Mouse (Mus musculus): ENCODE data around the gene Lrmp. TPM values are rescaled to one million over a fixed set of nuclear protein-coding genes. Genes with fewer than 3 reads are reported as not detected.

Lrmp gene
- polyA plus RNA-seq, 1 experiment from 2014 or later: 2.3 TPM

DNA sequence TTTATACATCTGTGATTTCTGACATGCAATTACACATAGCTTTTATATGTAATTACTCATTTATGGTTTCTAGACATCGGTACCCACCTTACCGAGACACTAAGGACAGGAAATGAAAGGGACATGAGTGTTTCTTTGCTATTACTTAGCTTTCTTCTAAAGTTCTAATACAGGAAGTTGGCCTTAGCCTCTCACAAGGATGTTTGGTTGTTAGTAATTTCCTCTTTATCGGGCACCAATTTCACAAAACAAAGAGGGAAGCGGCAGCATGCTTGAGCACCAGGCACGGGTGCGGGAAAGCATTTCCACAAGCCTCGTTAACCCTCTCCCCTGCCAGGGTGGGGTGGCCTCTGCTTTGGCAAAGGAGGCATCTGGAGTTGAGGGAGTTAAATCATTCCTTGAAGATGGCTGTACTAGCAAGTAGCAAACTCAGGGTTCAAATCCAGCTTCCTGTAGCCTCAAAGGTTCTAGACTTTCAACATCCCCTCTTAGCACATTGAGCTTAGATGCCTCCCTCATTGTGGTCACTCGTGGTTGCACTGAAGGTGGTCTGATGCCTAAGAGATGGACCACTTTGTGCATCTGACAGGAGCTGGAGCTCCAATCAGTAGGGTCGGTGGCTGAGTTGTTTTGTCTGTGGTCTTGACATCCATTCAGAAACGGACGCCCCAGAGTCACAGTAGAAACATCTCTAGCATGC, 24.5 kb downstream of the Lrmp start:
- no peak overlapping the region for H3K27ac ChIP-seq (ENCODE audit: poor library complexity, severe bottlenecking)

DNA sequence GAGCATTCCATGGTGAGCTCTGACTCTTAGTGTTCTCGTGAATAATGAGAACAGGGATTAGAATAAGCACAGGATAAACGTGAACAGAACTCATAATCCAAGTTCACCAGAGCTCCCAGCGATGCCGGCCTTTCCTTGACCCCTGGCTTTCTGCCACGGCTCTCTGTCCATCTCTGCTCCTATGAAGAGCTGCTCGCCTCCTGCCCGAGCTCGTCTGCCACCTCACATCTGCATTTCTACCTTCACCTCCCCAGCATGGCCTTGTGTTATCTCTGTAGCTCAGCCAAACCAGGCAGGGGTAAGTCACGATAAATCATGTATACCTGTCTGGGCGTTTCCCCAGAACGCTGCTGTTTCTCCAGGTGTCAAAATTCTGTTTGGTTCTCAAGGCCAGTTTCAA, 25.3 kb downstream of the Lrmp start:
- Histone ChIP-seq H3K4me1 (replicated peaks) (peaks cover 16% of the 10 kb centered on the region; the same call in 1 of the 2 replicates), H3K9ac (no peak overlapping the region), H3K36me3 (no peaks in the 10 kb centered on the region), H3K4me3 (no peak overlapping the region), H3K4me2 (no peak overlapping the region), H3K27ac (ENCODE audit: poor library complexity, severe bottlenecking) (no peak overlapping the region), H3K27me3 (replicated peaks) (peaks cover 3% of the 10 kb centered on the region; the same call in 1 of the 2 replicates), H3K9me3 (replicated peaks) (no peaks in the 10 kb centered on the region)
- WGBS: 59% methylated on average over 11 of the region's 11 CpGs
- ATAC-seq (ENCODE audit: insufficient number of reproducible peaks, low FRiP score): no peak

More for the DNA sequence above, 24.5 kb downstream of the Lrmp start:
- peaks cover 16% of the 10 kb centered on the region; the same call in 1 of the 2 replicates for H3K4me1 ChIP-seq (replicated peaks)
- no peak for ATAC-seq (ENCODE audit: insufficient number of reproducible peaks, low FRiP score)
- 75% methylated on average over 11 of the region's 11 CpGs for WGBS
- peaks cover 3% of the 10 kb centered on the region; the same call in 1 of the 2 replicates for H3K27me3 ChIP-seq (replicated peaks)
- no peak overlapping the region for H3K9ac ChIP-seq
- H3K4me2 ChIP-seq: no peak overlapping the region
- H3K4me3 ChIP-seq: no peak overlapping the region
- no peaks in the 10 kb centered on the region for H3K9me3 ChIP-seq (replicated peaks)
- no peaks in the 10 kb centered on the region for H3K36me3 ChIP-seq

DNA sequence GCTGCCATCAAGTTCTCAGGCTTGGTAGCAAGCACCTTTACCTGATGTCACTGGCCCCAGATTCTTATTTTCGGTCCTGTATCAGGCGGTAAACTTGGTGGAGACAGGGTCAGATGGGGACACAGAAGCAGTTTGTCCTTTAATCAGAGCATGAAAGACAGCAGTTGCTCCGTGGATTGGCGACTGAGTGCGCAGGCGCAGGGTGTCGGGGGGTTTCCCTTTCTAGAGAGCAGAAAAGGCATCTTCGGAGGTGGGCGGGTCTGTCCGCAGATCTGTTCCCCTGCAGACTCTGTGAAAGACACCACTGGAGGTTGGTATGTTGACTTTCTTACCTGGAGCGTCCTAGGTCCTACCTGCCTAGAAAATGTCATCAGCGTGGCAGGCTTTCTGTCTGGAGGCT, 26.4 kb downstream of the Lrmp start:
- Histone ChIP-seq H3K9ac (no peak overlapping the region), H3K4me2 (no peak overlapping the region), H3K4me3 (no peak overlapping the region), H3K27ac (ENCODE audit: poor library complexity, severe bottlenecking) (no peak overlapping the region), H3K36me3 (no peaks in the 10 kb centered on the region), H3K9me3 (replicated peaks) (no peaks in the 10 kb centered on the region), H3K4me1 (replicated peaks) (peaks cover 16% of the 10 kb centered on the region; the same call in 1 of the 2 replicates), H3K27me3 (replicated peaks) (peaks cover 3% of the 10 kb centered on the region; the same call in 1 of the 2 replicates)
- 89% methylated on average over 12 of the region's 12 CpGs for WGBS
- ATAC-seq (ENCODE audit: insufficient number of reproducible peaks, low FRiP score): no peak

DNA sequence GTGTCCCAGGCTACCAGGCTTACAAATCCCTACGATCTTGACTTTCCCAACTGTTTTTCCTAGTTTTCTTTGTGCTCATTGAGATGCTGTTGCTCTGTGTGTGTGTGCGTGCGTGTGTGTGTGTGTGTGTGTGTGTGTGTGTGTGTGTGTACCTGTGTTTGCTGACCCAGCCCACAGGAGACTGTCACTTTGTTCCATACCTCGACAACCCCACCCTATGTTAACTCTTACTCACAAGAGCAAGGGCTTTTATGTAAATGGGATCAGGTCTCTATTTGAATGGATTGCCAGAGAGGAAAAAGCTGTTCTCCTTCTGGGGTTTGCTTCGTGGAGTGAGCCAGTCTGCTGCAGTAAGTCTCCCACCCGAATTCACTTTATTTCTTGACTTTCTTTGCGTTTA, 29.7 kb downstream of the Lrmp start:
- no peak for ATAC-seq (ENCODE audit: insufficient number of reproducible peaks, low FRiP score)
- peaks cover 21% of the 10 kb centered on the region for H3K4me1 ChIP-seq (replicated peaks)
- peaks cover 3% of the 10 kb centered on the region; the same call in 1 of the 2 replicates for H3K27me3 ChIP-seq (replicated peaks)
- no peaks in the 10 kb centered on the region for H3K36me3 ChIP-seq
- WGBS: 70% methylated on average over 7 of the region's 7 CpGs
- H3K27ac ChIP-seq (ENCODE audit: poor library complexity, severe bottlenecking): no peak overlapping the region
- no peak overlapping the region for H3K9ac ChIP-seq
- H3K4me2 ChIP-seq: no peak overlapping the region
- H3K4me3 ChIP-seq: no peak overlapping the region
- no peaks in the 10 kb centered on the region for H3K9me3 ChIP-seq (replicated peaks)

DNA sequence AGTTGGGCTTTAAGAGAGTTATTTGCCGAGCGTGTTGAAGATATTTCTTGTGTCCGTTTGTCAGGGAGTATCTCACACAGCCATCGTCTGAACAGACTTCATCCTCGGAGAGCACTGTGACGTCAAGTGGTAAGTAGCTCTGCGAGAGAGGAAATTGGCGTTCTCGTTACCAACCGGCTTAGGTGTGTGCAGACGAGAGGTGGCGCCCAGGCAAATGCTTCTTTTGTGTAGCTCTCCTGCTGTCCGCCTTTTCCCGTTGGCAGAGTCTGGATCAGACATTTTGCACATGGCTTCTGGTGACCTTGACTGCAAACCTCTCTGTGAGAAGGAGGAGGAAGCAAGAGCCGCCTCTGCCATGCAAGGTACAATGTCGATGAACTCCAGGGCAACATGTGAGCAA, 32.3 kb downstream of the Lrmp start:
- H3K9ac ChIP-seq: no peak overlapping the region
- no peaks in the 10 kb centered on the region for H3K36me3 ChIP-seq
- H3K4me2 ChIP-seq: no peak overlapping the region
- no peak overlapping the region for H3K27ac ChIP-seq (ENCODE audit: poor library complexity, severe bottlenecking)
- H3K9me3 ChIP-seq (replicated peaks): no peaks in the 10 kb centered on the region
- no peak overlapping the region for H3K4me3 ChIP-seq
- ATAC-seq (ENCODE audit: insufficient number of reproducible peaks, low FRiP score): no peak
- 74% methylated on average over 16 of the region's 16 CpGs for WGBS
- H3K4me1 ChIP-seq (replicated peaks): peaks cover 13% of the 10 kb centered on the region
- H3K27me3 ChIP-seq (replicated peaks): peaks cover 3% of the 10 kb centered on the region; the same call in 1 of the 2 replicates

DNA sequence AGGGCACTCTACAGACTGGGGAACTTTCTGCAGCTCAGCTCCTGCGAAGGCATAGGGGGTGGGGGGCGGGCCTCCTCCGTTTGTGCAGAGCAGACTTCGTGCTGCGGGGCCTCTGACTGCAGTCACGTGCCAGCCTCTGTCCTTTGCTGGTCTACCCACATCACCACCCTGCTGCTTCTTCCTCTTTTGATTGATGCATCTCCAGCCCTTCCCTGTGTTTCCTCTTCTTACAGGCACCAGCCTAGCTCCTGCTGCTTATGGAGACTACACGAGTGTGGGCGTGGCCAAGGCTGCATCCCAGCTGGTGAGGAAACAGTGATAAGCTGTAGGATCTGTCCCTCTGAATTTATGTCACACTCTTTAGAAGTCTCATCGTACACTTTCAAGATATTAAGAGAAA, 33.6 kb downstream of the Lrmp start:
- no peak overlapping the region for H3K4me3 ChIP-seq
- 43% methylated on average over 9 of the region's 9 CpGs for WGBS
- peaks cover 7% of the 10 kb centered on the region; the same call in 1 of the 2 replicates for H3K4me1 ChIP-seq (replicated peaks)
- no peak overlapping the region for H3K4me2 ChIP-seq
- no peaks in the 10 kb centered on the region for H3K9me3 ChIP-seq (replicated peaks)
- no peaks in the 10 kb centered on the region for H3K36me3 ChIP-seq
- no peak overlapping the region for H3K9ac ChIP-seq
- H3K27me3 ChIP-seq (replicated peaks): no peaks in the 10 kb centered on the region
- ATAC-seq (ENCODE audit: insufficient number of reproducible peaks, low FRiP score): no peak
- H3K27ac ChIP-seq (ENCODE audit: poor library complexity, severe bottlenecking): no peak overlapping the region

DNA sequence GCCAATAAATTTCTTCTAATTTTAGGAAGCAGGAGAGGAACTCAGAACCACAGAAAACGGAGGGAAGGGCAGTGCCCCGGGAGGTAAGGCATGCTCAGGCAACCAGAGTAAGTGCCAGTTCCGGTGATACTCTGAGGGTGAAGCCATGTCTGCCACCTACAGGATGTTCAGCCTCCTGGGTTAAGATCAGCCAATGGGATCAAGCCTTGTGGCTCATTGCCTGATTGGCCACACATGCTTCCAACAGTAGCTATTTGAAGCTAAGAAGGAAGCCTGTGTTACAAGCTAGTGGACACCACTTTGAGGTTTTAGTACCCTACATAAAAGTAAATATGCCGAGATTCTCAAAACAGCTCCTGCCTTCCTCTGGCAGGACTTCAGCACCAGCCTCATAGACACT, 43.2 kb downstream of the Lrmp start:
- Histone ChIP-seq H3K36me3 (no peaks in the 10 kb centered on the region), H3K4me1 (replicated peaks) (no peaks in the 10 kb centered on the region), H3K27ac (ENCODE audit: poor library complexity, severe bottlenecking) (no peak overlapping the region), H3K27me3 (replicated peaks) (no peaks in the 10 kb centered on the region), H3K9me3 (replicated peaks) (no peaks in the 10 kb centered on the region), H3K4me2 (no peak overlapping the region), H3K4me3 (no peak overlapping the region), H3K9ac (no peak overlapping the region)
- no peak for ATAC-seq (ENCODE audit: insufficient number of reproducible peaks, low FRiP score)
- 66% methylated on average over 4 of the region's 4 CpGs for WGBS

DNA sequence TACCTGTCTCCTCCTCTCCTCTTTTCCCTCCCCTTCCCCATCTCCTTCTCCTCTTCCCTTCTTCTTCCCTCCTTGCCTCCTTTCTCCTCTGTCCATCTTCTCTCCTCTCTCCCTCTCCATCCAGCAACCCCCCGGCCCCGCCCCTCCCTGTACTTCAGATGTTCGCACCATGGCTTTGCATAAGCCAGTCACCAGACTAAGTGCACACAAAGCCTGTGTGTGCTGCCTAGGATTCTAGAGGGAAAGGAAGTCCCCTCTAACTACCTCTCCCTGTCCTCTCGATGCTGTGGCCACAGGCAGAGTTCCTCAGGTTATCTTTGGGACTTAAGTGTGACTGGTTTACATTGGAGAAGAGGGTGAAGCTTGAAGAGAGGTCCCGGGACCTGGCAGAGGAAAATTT, 45.1 kb downstream of the Lrmp start:
- no peak overlapping the region for H3K4me2 ChIP-seq
- no peak overlapping the region for H3K9ac ChIP-seq
- no peak overlapping the region for H3K4me3 ChIP-seq
- peaks cover 11% of the 10 kb centered on the region for H3K9me3 ChIP-seq (replicated peaks)
- no peak overlapping the region for H3K27ac ChIP-seq (ENCODE audit: poor library complexity, severe bottlenecking)
- 45% methylated on average over 5 of the region's 5 CpGs for WGBS
- ATAC-seq (ENCODE audit: insufficient number of reproducible peaks, low FRiP score): no peak
- H3K36me3 ChIP-seq: no peaks in the 10 kb centered on the region; the same call in 1 of the 2 replicates
- no peaks in the 10 kb centered on the region for H3K27me3 ChIP-seq (replicated peaks)
- no peaks in the 10 kb centered on the region for H3K4me1 ChIP-seq (replicated peaks)

DNA sequence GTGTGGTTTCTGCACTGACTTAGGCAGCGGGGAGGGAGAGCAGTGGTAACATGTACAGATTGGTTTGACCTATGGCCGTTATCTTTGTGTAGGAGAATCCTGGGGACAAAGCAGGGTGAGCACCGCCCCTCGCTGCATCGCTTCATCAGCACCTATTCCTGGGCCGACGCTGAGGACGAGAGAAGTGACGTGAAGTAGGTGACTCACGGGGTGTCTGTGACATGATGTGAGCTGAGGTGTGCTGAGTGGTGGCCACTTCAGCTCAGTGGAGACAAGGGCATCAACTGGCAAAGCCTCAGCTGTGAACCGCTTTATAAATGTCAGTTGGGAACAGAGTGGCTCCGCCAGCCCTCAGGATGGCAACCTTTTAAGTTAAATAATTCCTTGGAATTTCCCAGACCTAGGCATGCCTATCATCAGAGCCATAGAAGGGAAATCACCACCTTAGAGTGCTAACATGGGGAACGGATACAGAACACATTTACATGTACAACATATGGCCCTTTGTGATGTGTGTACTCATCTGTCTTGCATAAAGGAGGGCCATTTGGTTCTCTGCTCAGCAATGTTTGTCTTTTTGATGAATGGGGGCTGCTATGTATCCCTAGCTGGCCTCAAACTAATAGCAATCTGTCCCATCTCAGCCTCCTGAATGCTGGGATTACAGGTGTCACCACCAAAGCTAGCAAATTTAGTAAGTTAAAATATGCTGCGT, 56.6 kb downstream of the Lrmp start:
- Histone ChIP-seq H3K4me1 (replicated peaks) (peaks cover 43% of the 10 kb centered on the region), H3K27me3 (replicated peaks) (peaks cover 13% of the 10 kb centered on the region; the same call in 1 of the 2 replicates), H3K9me3 (replicated peaks) (no peaks in the 10 kb centered on the region), H3K36me3 (no peaks in the 10 kb centered on the region), H3K27ac (ENCODE audit: poor library complexity, severe bottlenecking) (peak overlapping the region; percentile 14; the same call in 1 of the 2 replicates), H3K4me3 (no peak overlapping the region), H3K9ac (no peak overlapping the region), H3K4me2 (peak overlapping the region; percentile 54)
- WGBS: 43% methylated on average over 14 of the region's 14 CpGs
- ATAC-seq (ENCODE audit: insufficient number of reproducible peaks, low FRiP score): peak; percentile 63; the same call in 1 of the 2 replicates

DNA sequence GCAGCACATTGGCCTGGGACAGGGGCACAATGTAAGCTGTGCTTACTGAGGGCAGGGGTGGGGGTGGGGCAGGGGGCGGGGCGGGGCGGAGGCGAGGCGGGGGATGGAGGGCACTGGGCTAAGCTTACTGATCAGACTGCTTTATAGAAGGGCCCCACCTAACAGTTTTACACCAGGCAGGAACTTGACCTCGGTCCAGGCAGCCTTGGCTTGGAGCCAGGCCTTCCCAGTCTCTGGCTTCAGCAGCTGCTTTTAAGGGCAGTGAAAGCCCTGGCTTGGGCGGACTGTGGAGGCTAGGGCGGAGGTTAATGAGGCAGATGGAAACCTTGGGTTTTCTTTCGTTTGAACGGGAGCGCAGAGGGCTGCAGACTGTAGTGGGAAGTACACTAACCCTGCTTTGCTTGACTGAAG, 58.3 kb downstream of the Lrmp start:
- Histone ChIP-seq H3K27ac (ENCODE audit: poor library complexity, severe bottlenecking) (peak overlapping the region; percentile 69), H3K4me3 (no peak overlapping the region), H3K36me3 (no peaks in the 10 kb centered on the region), H3K4me2 (peak overlapping the region; percentile 39), H3K9ac (no peak overlapping the region), H3K27me3 (replicated peaks) (peaks cover 21% of the 10 kb centered on the region; the same call in 1 of the 2 replicates), H3K9me3 (replicated peaks) (no peaks in the 10 kb centered on the region), H3K4me1 (replicated peaks) (peaks cover 43% of the 10 kb centered on the region)
- peak; percentile 81 for ATAC-seq (ENCODE audit: insufficient number of reproducible peaks, low FRiP score)
- 4% methylated on average over 11 of the region's 11 CpGs for WGBS

DNA sequence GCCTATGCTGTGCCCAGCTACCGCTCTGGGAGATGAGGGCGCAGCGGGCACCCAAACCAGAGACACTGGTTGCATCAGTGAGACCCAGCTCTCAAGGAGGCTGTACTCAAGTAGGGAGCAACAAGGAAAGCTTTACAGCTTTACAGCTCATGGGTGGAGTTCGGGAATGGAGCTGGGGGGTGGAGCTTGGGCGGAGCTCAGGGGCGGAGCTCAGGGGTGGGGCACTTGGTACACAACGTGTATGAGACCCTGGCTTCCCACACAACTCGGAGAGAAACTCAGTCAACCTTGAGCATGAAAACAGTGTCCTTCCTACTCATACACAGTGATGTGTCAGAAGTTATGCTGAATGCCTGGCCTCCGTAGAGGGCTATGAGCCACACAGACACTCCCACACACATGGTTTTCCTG, 60.1 kb downstream of the Lrmp start:
- no peak overlapping the region for H3K4me2 ChIP-seq
- ATAC-seq (ENCODE audit: insufficient number of reproducible peaks, low FRiP score): no peak
- H3K9ac ChIP-seq: no peak overlapping the region
- peaks cover 43% of the 10 kb centered on the region for H3K4me1 ChIP-seq (replicated peaks)
- no peak overlapping the region for H3K4me3 ChIP-seq
- peaks cover 16% of the 10 kb centered on the region; the same call in 1 of the 2 replicates for H3K27me3 ChIP-seq (replicated peaks)
- H3K27ac ChIP-seq (ENCODE audit: poor library complexity, severe bottlenecking): no peak overlapping the region
- H3K9me3 ChIP-seq (replicated peaks): no peaks in the 10 kb centered on the region
- 34% methylated on average over 9 of the region's 9 CpGs for WGBS
- no peaks in the 10 kb centered on the region for H3K36me3 ChIP-seq
